Mouse (Mus musculus): ENCODE measurements around the gene Ormdl1. TPM values are rescaled to one million over a fixed set of nuclear protein-coding genes. Genes with fewer than 3 reads are reported as not detected.
"Not testable (repeated sequence)": the region's sequence is repeated elsewhere in the genome, so short reads cannot be mapped to it uniquely, and the experiment has no call there.

Ormdl1 gene
- 1 to 10 TPM; 7.0 to 7.2 TPM for total RNA-seq (2021)
- long read RNA-seq, transcript Ormdl1-201 (4 exons, 1,910 nt): major isoform, 9 of 9 reads
- long read RNA-seq, partial matches to known transcripts: 0 of 9 reads
- long read RNA-seq, other reads (novel, unspliced or antisense): 0 of 9 reads

DNA sequence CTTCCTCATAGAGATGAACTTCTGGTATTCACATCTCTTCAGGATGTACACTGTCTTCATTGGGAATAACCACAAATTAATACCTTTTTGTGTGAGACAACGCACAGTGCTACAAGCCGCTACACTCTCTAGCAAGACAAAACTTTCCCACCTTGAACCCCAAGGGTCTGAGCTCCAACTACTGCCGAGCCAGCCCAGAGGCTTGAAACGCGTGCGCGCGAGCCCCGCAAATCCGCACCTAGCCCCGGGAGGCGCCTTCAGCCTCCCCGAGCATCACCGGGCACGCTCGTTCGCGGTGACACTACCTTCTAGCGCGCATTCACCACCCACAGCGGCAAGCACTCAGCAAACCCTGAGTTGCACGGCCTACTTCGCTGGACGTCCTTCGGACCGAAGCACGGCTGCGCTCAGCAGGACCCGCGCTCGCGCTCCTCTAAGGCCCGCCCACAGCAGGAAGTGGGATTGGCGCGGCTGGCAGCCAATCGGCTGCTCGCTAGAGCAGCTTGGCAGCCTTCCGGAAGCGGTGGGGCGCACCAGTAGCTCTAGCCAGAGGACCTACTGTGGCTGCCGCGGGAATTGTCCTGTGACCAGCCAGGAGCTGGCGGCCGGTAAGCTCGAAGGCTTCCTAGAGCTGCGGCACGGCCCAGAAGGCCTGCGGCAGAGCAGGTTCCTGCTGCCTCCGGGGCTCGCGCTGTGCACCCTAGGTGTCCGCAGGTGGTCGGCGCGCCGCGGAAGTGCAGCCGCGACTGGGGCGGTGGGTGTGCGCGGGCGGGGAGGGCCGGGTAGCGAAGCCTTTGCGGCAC is at the start of gene Ormdl1, which contains the start of the genes Pms1 and Gm28778:
Ormdl1 (plus strand) TSS at position 515 of the 803 bp plus-strand sequence.
Pms1 (minus strand) TSS at position 438 of the 803 bp plus-strand sequence.
Gm28778 (plus strand) TSS at position 531 of the 803 bp plus-strand sequence.
- DNase-seq (ENCODE audit: low spot score in 2 of 2): peak; percentile 96 to 98

GRCm38 (mm10) chr1:53264958-53265612 is 31.8 kb upstream of the Ormdl1 start:
- DNase-seq (ENCODE audit: low spot score in 2 of 2): not testable (repeated sequence)

DNA sequence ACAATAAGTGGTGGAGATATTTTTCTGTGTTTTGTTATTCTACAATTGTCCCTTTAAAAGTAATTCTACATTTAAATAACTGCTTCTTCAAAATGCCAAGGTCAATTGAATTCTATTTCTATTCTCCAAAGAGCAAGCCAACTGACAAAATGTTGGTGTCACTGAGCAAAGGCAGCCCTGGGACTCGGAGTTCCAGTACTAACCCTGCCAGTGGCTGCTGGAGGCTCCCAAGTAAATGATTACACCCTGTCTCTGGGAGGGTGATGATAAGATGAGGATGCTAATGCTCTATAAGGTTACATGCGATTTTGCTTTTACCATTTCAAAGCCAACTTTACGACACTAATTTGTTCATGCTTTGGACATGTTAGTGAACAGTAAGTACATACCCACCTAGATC is 27.0 kb upstream of the Ormdl1 start:
- DNase-seq (ENCODE audit: low spot score in 2 of 2): no peak

- DNase-seq (ENCODE audit: low spot score in 2 of 2): peak; percentile 48 to 54
Observed at GRCm38 (mm10) chr1:53272646-53273045, 24.2 kb upstream of the Ormdl1 start.

- no peak for DNase-seq (ENCODE audit: low spot score in 2 of 2)
Observed at GRCm38 (mm10) chr1:53291197-53291596, 5.7 kb upstream of the Ormdl1 start.

- no peak for DNase-seq (ENCODE audit: low spot score in 2 of 2)
Observed at GRCm38 (mm10) chr1:53300506-53300905, 3.6 kb downstream of the Ormdl1 start.

GRCm38 (mm10) chr1:53312989-53313967 is 16.4 kb downstream of the Ormdl1 start, which contains the start of gene Osgepl1:
TSS of gene Osgepl1 (plus strand) at chr1:53313624.
- DNase-seq (ENCODE audit: low spot score in 2 of 2): peak; percentile 79 to 85

GRCm38 (mm10) chr1:53321662-53322344 is 24.9 kb downstream of the Ormdl1 start:
- DNase-seq (ENCODE audit: low spot score in 2 of 2): no peak

- no peak for DNase-seq (ENCODE audit: low spot score in 2 of 2)
Observed at GRCm38 (mm10) chr1:53323254-53323653, 26.4 kb downstream of the Ormdl1 start.

GRCm38 (mm10) chr1:53324277-53324676 is 27.4 kb downstream of the Ormdl1 start:
- DNase-seq (ENCODE audit: low spot score in 2 of 2): no peak

DNA sequence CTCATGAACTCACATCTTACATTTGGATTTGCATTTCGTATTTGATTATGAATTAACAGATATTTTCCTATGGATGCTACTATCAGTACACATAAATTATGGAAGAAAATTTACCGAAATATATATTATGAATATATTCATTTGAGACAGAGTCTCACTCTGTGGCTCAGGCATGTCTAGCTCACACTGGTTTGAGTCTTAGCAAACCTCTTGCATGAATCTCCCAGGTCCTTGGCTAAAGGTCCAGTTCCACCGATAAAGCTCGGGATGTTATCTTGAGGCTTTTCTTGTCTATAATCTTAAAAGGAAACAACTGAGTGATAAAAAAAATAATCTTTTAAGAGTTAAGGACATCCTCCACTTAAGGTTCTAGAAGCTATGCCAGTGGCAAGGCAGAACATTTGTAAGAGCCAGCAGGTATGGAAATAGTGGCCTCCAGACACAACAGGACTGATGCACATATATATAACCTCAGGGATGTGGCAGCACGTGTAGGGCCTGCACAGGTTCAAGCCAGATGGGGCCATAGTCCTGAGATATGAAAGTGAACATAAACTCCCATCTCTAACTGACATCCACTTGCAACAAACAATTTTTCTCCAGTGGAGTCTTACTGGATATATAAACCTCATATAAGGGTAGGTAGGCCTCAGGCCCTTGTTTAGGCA is 28.1 kb downstream of the Ormdl1 start:
- no peak for DNase-seq (ENCODE audit: low spot score in 2 of 2)

DNA sequence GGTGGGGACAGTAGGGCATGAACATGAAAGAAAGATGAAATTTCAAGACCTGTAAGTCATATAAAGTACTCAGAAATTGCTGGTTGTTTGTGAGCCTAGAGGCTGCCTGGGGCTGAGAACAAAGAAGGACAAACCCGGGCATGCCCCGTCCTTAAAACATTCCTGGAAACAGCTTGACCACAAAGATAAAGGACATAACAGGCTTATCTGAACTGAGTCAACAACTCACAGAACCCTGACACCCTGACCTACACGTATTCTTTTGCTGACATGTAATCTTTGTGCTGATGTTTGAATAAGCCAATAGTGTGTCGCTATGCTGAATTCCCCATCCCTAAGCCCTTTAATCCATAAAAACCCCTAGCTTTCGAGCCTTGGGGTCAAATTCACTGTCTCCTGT is 36.6 kb downstream of the Ormdl1 start:
- not testable (repeated sequence) for DNase-seq (ENCODE audit: low spot score in 2 of 2)

DNA sequence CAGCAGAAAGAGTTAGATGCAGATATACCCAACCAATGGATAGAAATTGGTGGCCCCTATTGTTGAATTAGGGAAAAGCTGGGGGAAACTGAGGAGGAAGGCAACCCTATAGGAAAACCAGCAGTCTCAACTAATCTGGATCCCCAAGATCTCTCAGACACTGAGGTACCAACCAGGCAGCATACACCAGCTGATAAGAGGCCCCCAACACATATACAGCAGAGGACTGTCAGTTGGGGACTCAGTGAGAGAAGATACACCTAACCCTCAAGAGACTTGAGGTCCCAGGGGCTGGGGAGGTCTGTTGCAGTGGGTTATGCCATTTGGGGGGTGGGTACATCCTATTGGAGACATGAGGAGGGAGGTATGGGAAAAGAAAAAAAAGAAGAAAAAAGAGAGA is 38.6 kb downstream of the Ormdl1 start:
- no peak for DNase-seq (ENCODE audit: low spot score in 2 of 2)

- not testable (repeated sequence) for DNase-seq (ENCODE audit: low spot score in 2 of 2)
Observed at GRCm38 (mm10) chr1:53337403-53337802, 40.5 kb downstream of the Ormdl1 start.

DNA sequence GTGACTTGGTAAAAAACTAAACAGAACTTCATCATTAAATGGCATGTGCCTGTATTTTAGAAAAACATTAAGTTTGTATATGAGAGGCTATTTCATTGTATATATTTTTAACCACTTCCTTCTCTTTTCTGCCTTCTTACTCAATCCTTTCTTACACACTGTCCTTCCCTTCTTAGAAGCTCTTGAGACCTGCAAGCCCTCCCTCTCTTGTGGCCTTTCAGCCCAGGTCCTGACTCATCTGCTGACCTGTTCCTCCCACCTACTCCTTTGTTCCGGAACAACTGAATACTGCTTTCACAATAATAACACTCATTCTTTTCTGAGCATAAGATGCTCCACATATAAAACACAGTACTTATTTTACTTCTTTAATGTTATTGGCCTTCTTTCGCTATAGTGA is 44.2 kb downstream of the Ormdl1 start:
- no peak for DNase-seq (ENCODE audit: low spot score in 2 of 2)

DNA sequence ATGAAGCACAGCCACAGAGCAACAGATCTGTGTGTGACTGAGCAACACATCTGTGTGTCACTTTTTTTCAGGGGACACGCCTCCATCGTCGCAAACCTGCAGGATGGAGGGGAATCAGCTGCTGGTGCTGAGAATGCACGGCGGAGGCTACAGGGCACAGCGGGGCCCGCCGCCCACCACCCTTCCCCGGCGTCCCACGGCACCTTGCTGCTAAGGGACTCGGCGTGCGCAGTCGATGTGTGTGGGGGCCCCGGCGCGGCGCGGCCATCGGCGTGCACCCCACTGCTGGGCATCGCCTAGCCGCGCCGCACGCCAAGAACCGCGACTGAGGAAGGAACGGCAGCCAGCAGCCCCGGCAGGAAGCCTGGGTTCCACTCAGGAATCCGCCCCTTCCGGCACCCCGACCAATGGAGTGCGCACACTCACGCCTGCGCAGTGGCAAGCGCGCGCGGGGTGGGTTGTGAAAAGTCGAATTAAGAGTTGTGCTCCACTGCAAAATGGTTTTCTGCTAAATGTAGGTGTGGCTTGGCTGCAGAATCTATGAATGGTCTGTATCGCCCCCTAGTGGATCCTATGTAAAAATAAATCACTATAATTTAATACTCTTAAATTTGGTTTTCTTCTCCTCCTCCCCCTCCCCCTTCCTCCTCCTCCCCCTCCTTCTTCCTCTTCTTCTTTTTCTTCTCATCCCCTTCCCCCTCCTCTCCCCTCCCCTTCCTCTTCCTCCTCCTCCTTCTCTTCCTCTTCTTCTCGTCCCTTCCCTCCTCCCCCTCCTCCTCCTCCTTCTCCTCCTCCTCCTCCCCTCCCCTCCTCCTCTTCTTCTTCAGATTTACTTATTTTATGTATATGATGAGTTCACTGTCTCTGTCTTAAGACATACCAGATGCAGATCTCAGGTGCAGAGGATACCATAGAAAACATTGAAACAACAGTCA is 55.7 kb downstream of the Ormdl1 start, which contains the start of the genes Asdurf, Gm28551 and Asnsd1:
Asdurf (minus strand) TSS at position 293 of the 935 bp plus-strand sequence.
Gm28551 (minus strand) TSS at position 341 of the 935 bp plus-strand sequence.
Asnsd1 (minus strand) TSS at position 426 of the 935 bp plus-strand sequence.
- DNase-seq (ENCODE audit: low spot score in 2 of 2): peak; percentile 98 to 99

DNA sequence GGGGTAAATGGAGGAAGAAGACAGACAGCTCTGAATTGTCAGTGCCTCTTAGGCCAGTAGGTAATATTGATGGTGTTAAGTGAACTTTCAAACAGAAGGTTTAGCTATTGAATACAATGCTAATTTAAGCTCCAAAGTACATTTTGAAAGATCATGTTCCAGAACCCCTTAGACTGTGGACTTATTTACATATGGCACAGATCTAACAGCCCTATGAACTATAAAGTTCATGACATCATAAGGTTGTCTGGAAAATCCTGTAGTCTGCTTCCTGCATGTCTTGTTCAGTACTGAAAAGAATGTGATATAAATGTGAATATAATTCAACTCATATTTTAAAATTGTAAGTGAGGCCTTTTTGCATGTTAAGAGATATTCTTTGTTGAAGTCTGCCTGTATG is 62.1 kb downstream of the Ormdl1 start:
- DNase-seq (ENCODE audit: low spot score in 2 of 2): no peak
